Mouse (Mus musculus) embryonic facial prominence, embryonic 14.5 days (tissue): ENCODE results near the gene Ttll11. TPM values are rescaled to one million over a fixed set of nuclear protein-coding genes. Genes with fewer than 3 reads are reported as not detected.
A peak's percentile ranks its signal among the peaks of the same experiment; 100 is the strongest.

ENCODE experiments used
- ATAC-seq: fragments of 200-750 bp; cut with Nextera tagmentation; 2 replicates; pipeline ENCODE4 v1.8.0; 2017; ENCODE audit warnings: low read depth, moderate number of reproducible peaks, moderate TSS enrichment
- DNase-seq: peaks from one replicate; pipeline ENCODE4 v3.0.0-alpha.2; 2015; ENCODE audit warnings: low spot score
- H3K27ac ChIP-seq: fragments of 300-500 bp; sonication (generic); replicated peaks from 2 replicates; pipeline ENCODE4 v1.5.1; 2014; ENCODE audit warnings: low read depth, mild to moderate bottlenecking, low read length, moderate library complexity
- H3K27me3 ChIP-seq: fragments of 300-500 bp; sonication (generic); replicated peaks from 2 replicates; pipeline ENCODE4 v1.6.1; 2014; ENCODE audit warnings: low read length; ENCODE audit not compliant: control insufficient read depth, insufficient read depth
- H3K36me3 ChIP-seq: fragments of 300-500 bp; sonication (generic); 2 replicates; pipeline ENCODE4 v1.6.1; 2014; ENCODE audit warnings: low read length, mixed read lengths; ENCODE audit not compliant: control insufficient read depth, insufficient read depth
- H3K4me1 ChIP-seq: fragments of 300-500 bp; sonication (generic); 2 replicates; pipeline ENCODE4 v1.6.1; 2014; ENCODE audit warnings: antibody characterized with exemption, low read length; ENCODE audit not compliant: control insufficient read depth, insufficient read depth
- H3K4me2 ChIP-seq: fragments of 300-500 bp; sonication (generic); 2 replicates; pipeline ENCODE4 v1.6.1; 2014; ENCODE audit warnings: low read depth, mild to moderate bottlenecking, low read length, moderate library complexity, mixed read lengths
- H3K4me3 ChIP-seq: fragments of 300-500 bp; sonication (generic); 2 replicates; pipeline ENCODE4 v1.5.1; 2014; ENCODE audit warnings: low read depth, mild to moderate bottlenecking, low read length
- H3K9ac ChIP-seq: fragments of 300-500 bp; sonication (generic); 2 replicates; pipeline ENCODE4 v1.6.1; 2014; ENCODE audit warnings: low read depth, mild to moderate bottlenecking, low read length, moderate library complexity, mixed read lengths
- H3K9me3 ChIP-seq: fragments of 300-500 bp; sonication (generic); 2 replicates; pipeline ENCODE4 v1.6.1; 2016; ENCODE audit warnings: low read length; ENCODE audit not compliant: control insufficient read depth
- WGBS: fragments of 180-500 bp; shearing (Covaris S2); extraction: QIAGEN DNeasy Blood & Tissue Kit; methylation state at CpG from one replicate; pipeline ENCODE4 v1.1.7; 2014; 5-methylcytosine and 5-hydroxymethylcytosine counted together
- polyA plus RNA-seq: library from polyadenylated mRNA; unstranded; fragments of >200 nt; fragmentation: Nextera tagmentation; extraction: Ambion mirVana; gene quantifications from 2 replicates; pipeline ENCODE4 v1.2.1, GENCODE M21; 2014

Gene Ttll11
- polyA plus RNA-seq, 1 experiment from 2014 or later: 1.8 TPM

DNA sequence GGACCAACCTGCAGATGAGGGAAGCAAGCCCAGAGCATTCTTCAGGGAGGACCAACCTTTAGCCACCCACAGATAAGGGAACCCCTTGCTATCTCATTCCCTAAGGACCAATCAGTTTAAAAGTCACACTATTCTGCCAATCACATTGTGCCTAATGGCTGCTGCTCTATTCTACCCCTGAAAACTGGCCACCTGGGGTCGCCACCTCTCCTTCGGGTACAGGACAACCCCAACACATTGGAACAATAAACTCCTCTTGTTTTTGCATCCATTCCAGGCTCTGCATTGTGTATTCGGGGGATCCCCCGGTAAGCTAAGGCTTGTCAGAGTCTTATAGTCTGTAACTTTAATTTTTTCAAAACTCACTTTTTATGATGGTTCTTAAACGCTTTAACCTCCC, 218.3 kb downstream of the Ttll11 start:
- Histone ChIP-seq H3K4me2 (no peak overlapping the region), H3K4me3 (no peak overlapping the region), H3K9ac (no peak overlapping the region), H3K27ac (no peak overlapping the region), H3K4me1 (no peaks in the 10 kb centered on the region), H3K36me3 (no peaks in the 10 kb centered on the region), H3K9me3 (no peaks in the 10 kb centered on the region), H3K27me3 (no peaks in the 10 kb centered on the region)
- DNase-seq (no peak), ATAC-seq (no peak)
- WGBS: 82% methylated on average over 5 of the region's 5 CpGs

- no peak for DNase-seq
- Histone ChIP-seq H3K9ac (no peak overlapping the region), H3K9me3 (no peaks in the 10 kb centered on the region), H3K27ac (no peak overlapping the region), H3K4me1 (no peaks in the 10 kb centered on the region), H3K4me2 (no peak overlapping the region), H3K36me3 (no peaks in the 10 kb centered on the region), H3K27me3 (no peaks in the 10 kb centered on the region), H3K4me3 (no peak overlapping the region)
- no peak for ATAC-seq
Observed at GRCm38 (mm10) chr2:35760867-35761266, 218.8 kb downstream of the Ttll11 start.

DNA sequence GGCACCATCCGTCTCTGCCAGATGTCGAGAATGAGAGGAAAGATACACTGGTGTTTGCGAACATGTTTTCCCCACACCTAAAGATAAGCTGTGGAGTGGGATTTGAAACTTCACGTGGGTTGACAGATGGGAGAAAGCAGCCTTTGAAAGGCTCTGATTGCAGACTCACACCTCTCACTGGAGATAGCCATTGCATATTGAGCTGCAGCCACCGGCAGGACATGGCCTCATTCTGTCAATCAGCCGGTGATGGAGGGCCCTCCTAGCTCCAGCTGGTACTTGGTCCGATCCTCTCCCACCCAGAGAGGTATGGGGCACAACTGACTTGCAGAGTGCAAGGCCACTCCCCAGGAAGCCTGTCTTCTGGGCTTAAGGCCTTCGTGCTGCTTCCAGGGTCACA, 219.4 kb downstream of the Ttll11 start:
- H3K4me2 ChIP-seq: no peak overlapping the region
- H3K36me3 ChIP-seq: no peaks in the 10 kb centered on the region
- H3K4me3 ChIP-seq: no peak overlapping the region
- no peaks in the 10 kb centered on the region for H3K4me1 ChIP-seq
- WGBS: 75% methylated on average over 5 of the region's 8 CpGs
- H3K27ac ChIP-seq: no peak overlapping the region
- DNase-seq (no peak), ATAC-seq (no peak)
- no peaks in the 10 kb centered on the region for H3K27me3 ChIP-seq
- H3K9me3 ChIP-seq: no peaks in the 10 kb centered on the region
- no peak overlapping the region for H3K9ac ChIP-seq

DNA sequence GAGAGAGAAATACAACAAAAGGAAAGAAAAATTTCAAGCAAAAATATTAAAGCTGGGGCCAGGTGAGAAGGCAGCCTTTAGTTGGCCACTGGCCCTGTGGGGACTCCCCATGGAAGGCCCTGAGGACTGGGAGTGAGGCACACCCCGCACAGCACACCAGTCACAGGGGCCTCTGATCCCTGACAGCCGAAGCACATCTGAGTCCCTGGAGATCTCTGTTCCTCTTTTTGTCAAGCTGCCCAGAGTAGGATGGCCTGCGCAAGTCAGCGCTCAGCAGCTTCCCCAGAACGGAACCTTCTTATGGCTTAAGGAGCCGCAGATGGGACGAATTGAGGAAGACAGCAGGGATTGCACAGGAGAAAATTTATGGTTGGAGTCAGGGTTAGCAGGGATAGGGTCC, 223.2 kb downstream of the Ttll11 start:
- no peak overlapping the region for H3K4me2 ChIP-seq
- H3K36me3 ChIP-seq: no peaks in the 10 kb centered on the region
- ATAC-seq: no peak
- no peaks in the 10 kb centered on the region for H3K27me3 ChIP-seq
- H3K4me3 ChIP-seq: no peak overlapping the region
- no peaks in the 10 kb centered on the region for H3K4me1 ChIP-seq
- 78% methylated on average over 6 of the region's 7 CpGs for WGBS
- H3K27ac ChIP-seq: no peak overlapping the region
- DNase-seq: no peak
- H3K9me3 ChIP-seq: no peaks in the 10 kb centered on the region
- no peak overlapping the region for H3K9ac ChIP-seq

GRCm38 (mm10) chr2:35751781-35752505, 227.8 kb downstream of the Ttll11 start:
- ATAC-seq: no peak

DNA sequence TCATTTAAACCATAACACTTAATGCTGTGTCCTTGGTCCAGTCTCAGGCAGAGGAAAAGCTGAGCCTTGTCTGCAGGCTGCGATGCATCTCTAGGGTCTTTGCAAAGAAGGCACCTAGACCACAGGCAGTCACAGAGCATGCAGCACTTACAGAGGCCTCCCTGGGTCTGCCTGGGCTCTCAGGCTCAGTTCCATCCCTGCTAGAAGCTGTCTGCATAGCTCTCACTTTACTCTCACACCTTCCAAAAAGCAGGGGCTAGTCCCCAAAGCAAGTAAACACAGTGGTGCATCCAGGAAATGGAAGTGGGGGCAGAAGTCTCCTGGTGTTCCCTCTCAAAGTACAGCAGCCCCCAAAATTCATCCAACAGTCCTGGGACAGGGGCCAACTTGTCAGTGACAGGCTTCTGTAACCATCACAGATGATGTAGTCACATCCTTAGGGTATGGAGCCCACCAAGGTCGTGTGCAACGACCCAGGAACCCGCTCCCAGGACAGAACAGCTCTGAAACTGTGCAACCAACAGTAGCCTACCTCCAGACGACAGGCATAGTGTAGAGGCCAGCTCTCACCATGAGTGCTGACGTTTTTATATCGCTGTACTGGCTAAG, 229.1 kb downstream of the Ttll11 start:
- WGBS: 61% methylated on average over 7 of the region's 7 CpGs
- Histone ChIP-seq H3K27me3 (no peaks in the 10 kb centered on the region), H3K9ac (no peak overlapping the region), H3K4me2 (no peak overlapping the region), H3K4me1 (peaks cover 12% of the 10 kb centered on the region; the same call in 1 of the 2 replicates), H3K9me3 (no peaks in the 10 kb centered on the region), H3K27ac (no peak overlapping the region), H3K4me3 (no peak overlapping the region), H3K36me3 (no peaks in the 10 kb centered on the region)
- DNase-seq: no peak
- ATAC-seq: no peak

More at GRCm38 (mm10) chr2:35751781-35752505, 227.8 kb downstream of the Ttll11 start:
- peaks cover 5% of the 10 kb centered on the region; the same call in 1 of the 2 replicates for H3K4me1 ChIP-seq
- H3K9me3 ChIP-seq: no peaks in the 10 kb centered on the region
- 74% methylated on average over 18 of the region's 18 CpGs for WGBS
- H3K4me2 ChIP-seq: no peak overlapping the region
- H3K27me3 ChIP-seq: no peaks in the 10 kb centered on the region
- H3K36me3 ChIP-seq: no peaks in the 10 kb centered on the region
- no peak overlapping the region for H3K9ac ChIP-seq
- H3K27ac ChIP-seq: no peak overlapping the region
- no peak for DNase-seq
- no peak overlapping the region for H3K4me3 ChIP-seq

GRCm38 (mm10) chr2:35747371-35748035, 232.2 kb downstream of the Ttll11 start:
- ATAC-seq (no peak), DNase-seq (no peak)
- Histone ChIP-seq H3K27ac (no peak overlapping the region), H3K9me3 (no peaks in the 10 kb centered on the region), H3K36me3 (no peaks in the 10 kb centered on the region), H3K27me3 (no peaks in the 10 kb centered on the region), H3K9ac (no peak overlapping the region), H3K4me1 (peaks cover 12% of the 10 kb centered on the region; the same call in 1 of the 2 replicates), H3K4me2 (no peak overlapping the region), H3K4me3 (no peak overlapping the region)
- WGBS: 61% methylated on average over 12 of the region's 12 CpGs

GRCm38 (mm10) chr2:35746638-35747037, 233.1 kb downstream of the Ttll11 start:
- Histone ChIP-seq H3K9me3 (no peaks in the 10 kb centered on the region), H3K36me3 (no peaks in the 10 kb centered on the region), H3K4me1 (peaks cover 12% of the 10 kb centered on the region; the same call in 1 of the 2 replicates), H3K9ac (no peak overlapping the region), H3K4me2 (no peak overlapping the region), H3K27ac (no peak overlapping the region), H3K4me3 (no peak overlapping the region), H3K27me3 (no peaks in the 10 kb centered on the region)
- ATAC-seq (no peak), DNase-seq (peak; percentile 47)
- 26% methylated on average over 4 of the region's 7 CpGs for WGBS
